13 mouse cellular contexts compared by ENCODE assay signal in the genomic region with DNA sequence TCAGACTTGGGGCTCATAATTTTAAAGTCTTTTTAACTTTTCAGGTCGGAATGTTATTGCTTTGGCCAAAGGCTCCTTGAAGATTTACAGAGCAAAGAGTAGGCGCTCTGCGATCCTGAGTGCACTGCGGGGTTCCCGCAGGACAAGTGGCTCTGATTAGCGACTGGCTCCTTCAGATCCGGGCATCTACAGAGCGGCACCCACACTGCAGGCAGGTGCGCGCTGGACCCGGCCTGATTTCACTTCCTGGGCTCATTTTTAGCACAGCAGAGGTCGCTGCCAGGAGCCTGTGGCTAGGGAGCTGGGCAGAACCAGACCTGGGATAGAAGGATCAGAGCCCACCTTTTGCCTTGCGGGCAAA.
DNase-seq lines count a peak whose midpoint lies in the region; ATAC-seq and TF ChIP-seq lines count a peak whose summit lies in the region.
"Had no signal": no experiment of that assay in that cellular context is flagged by ENCODE, and none has a peak within 500 bp of the region (broad histone marks: within the 10 kb centered on the region; RNA-seq: fewer than 3 reads in every experiment).

No protein-coding gene starts in this region.

- H3K9me3 ChIP-seq in heart, embryonic 11.5 days (replicated peaks; ENCODE audit: control insufficient read depth, low read length), result no peaks in the 10 kb centered on the region
- no peaks in the 10 kb centered on the region for H3K9me3 ChIP-seq in lung, embryonic 14.5 days (ENCODE audit: low read depth, low read length)
- no peaks in the 10 kb centered on the region for H3K9me3 ChIP-seq in forebrain, embryonic 16.5 days (ENCODE audit: control insufficient read depth, low read length)
- H3K9me3 ChIP-seq in midbrain, embryonic 16.5 days (replicated peaks; ENCODE audit: control insufficient read depth, low read length, poor library complexity, severe bottlenecking), result no peaks in the 10 kb centered on the region
- H3K9me3 ChIP-seq: embryonic facial prominence, embryonic 13.5 days had no signal

- intact Hi-C loops in heart, postnatal 14 days (cut with DNase I), result no loop called here

- no peaks in the 10 kb centered on the region for H3K36me3 ChIP-seq in heart, embryonic 11.5 days (ENCODE audit: control insufficient read depth, insufficient read depth, low read length)
- no peaks in the 10 kb centered on the region for H3K36me3 ChIP-seq in lung, embryonic 14.5 days (ENCODE audit: insufficient read depth)
- no peaks in the 10 kb centered on the region for H3K36me3 ChIP-seq in forebrain, embryonic 16.5 days (ENCODE audit: control insufficient read depth, insufficient read depth)
- no peaks in the 10 kb centered on the region for H3K36me3 ChIP-seq in midbrain, embryonic 16.5 days (ENCODE audit: control insufficient read depth, insufficient read depth, low read length)
- H3K36me3 ChIP-seq: embryonic facial prominence, embryonic 13.5 days had no signal

- TF ChIP-seq CTCF in lung, embryonic 14.5 days (IDR thresholded peaks at IDR 0.05; ENCODE audit: low read depth), result no peak
- TF ChIP-seq CTCF in lung, adult 2 months (IDR thresholded peaks at IDR 0.05; ENCODE audit: insufficient read depth, low read length), result no peak

- H3K9ac ChIP-seq in heart, embryonic 11.5 days (ENCODE audit: low read depth, low read length), result no peak overlapping the region
- 0 out of 2 replicates have a peak overlapping the region, but pooled peaks have one; percentile 9 for H3K9ac ChIP-seq in lung, embryonic 14.5 days
- no peak overlapping the region for H3K9ac ChIP-seq in forebrain, embryonic 16.5 days (replicated peaks; ENCODE audit: low read depth, low read length)
- no peak overlapping the region for H3K9ac ChIP-seq in midbrain, embryonic 16.5 days (ENCODE audit: low read depth, low read length)
- H3K9ac ChIP-seq: embryonic facial prominence, embryonic 13.5 days had no signal

- WGBS in heart, embryonic 11.5 days (ENCODE audit: insufficient replicate concordance), result 16% methylated on average over 13 of the region's 13 CpGs
- WGBS in lung, embryonic 14.5 days, result 17% methylated on average over 13 of the region's 13 CpGs
- WGBS in lung, adult 2 months, result 21% methylated on average over 13 of the region's 13 CpGs
- WGBS in forebrain, embryonic 16.5 days, result 13% methylated on average over 13 of the region's 13 CpGs
- 15% methylated on average over 13 of the region's 13 CpGs for WGBS in midbrain, embryonic 16.5 days

- TF ChIP-seq POLR2A in lung, adult 2 months (IDR thresholded peaks at IDR 0.05; ENCODE audit: borderline replicate concordance, extremely low read depth, low read depth, low read length), result no peak

- H3K27me3 ChIP-seq in heart, embryonic 11.5 days (ENCODE audit: control insufficient read depth, insufficient read depth, low read length), result peaks cover 3% of the 10 kb centered on the region; the same call in 1 of the 2 replicates
- no peaks in the 10 kb centered on the region for H3K27me3 ChIP-seq in lung, embryonic 14.5 days (ENCODE audit: insufficient read depth, low read length)
- H3K27me3 ChIP-seq in forebrain, embryonic 16.5 days (replicated peaks; ENCODE audit: control insufficient read depth, insufficient read depth, low read length), result no peaks in the 10 kb centered on the region
- no peaks in the 10 kb centered on the region; the same call in 1 of the 2 replicates for H3K27me3 ChIP-seq in midbrain, embryonic 16.5 days (ENCODE audit: control insufficient read depth, insufficient read depth, low read depth, low read length)

- no peaks in the 10 kb centered on the region for H3K4me1 ChIP-seq in heart, embryonic 11.5 days (ENCODE audit: control insufficient read depth, insufficient read depth, low read length)
- no peaks in the 10 kb centered on the region for H3K4me1 ChIP-seq in lung, embryonic 14.5 days (ENCODE audit: insufficient read depth)
- H3K4me1 ChIP-seq in lung, adult 2 months (ENCODE audit: control insufficient read depth, insufficient read depth, low read length), result no peaks in the 10 kb centered on the region
- H3K4me1 ChIP-seq in forebrain, embryonic 16.5 days (replicated peaks; ENCODE audit: control insufficient read depth, insufficient read depth, low read length), result 0 out of 2 replicates have a peak, but pooled peaks cover 4% of the 10 kb centered on the region
- H3K4me1 ChIP-seq in midbrain, embryonic 16.5 days (ENCODE audit: control insufficient read depth, insufficient read depth, low read length), result 0 out of 2 replicates have a peak, but pooled peaks cover 5% of the 10 kb centered on the region
- H3K4me1 ChIP-seq: embryonic facial prominence, embryonic 13.5 days had no signal

- ATAC-seq in heart, embryonic 11.5 days (replicated peaks; ENCODE audit: insufficient number of reproducible peaks, low FRiP score, low TSS enrichment), result no peak
- ATAC-seq in lung, embryonic 14.5 days (ENCODE audit: insufficient read depth), result no peak
- no peak for ATAC-seq in forebrain, embryonic 16.5 days
- ATAC-seq in midbrain, embryonic 16.5 days, result no peak

- no peak for DNase-seq in heart, postnatal 14 days
- DNase-seq in lung, embryonic 14.5 days, result no peak
- DNase-seq in lung, adult 2 months, result no peak
- no peak for DNase-seq in urinary bladder, postnatal 10 days (ENCODE audit: low spot score)
- no peak for DNase-seq in ovary, postnatal 14 days (ENCODE audit: low spot score)
- DNase-seq: adrenal gland, postnatal 25 days; B cell, adult 2 months; thymus, postnatal 14 days had no signal

- H3K4me3 ChIP-seq in heart, embryonic 11.5 days (ENCODE audit: low read depth, low read length), result no peak overlapping the region
- H3K4me3 ChIP-seq in lung, embryonic 14.5 days (ENCODE audit: low read depth, low read length), result no peak overlapping the region
- H3K4me3 ChIP-seq in lung, adult 2 months (replicated peaks; ENCODE audit: extremely low read depth, low read depth, low read length), result no peak overlapping the region
- H3K4me3 ChIP-seq in forebrain, embryonic 16.5 days (replicated peaks; ENCODE audit: low read length), result no peak overlapping the region
- no peak overlapping the region for H3K4me3 ChIP-seq in midbrain, embryonic 16.5 days (ENCODE audit: low read depth, low read length)
- H3K4me3 ChIP-seq: embryonic facial prominence, embryonic 13.5 days had no signal

- H3K27ac ChIP-seq in heart, embryonic 11.5 days (ENCODE audit: low read depth, low read length), result no peak overlapping the region
- H3K27ac ChIP-seq in lung, embryonic 14.5 days (ENCODE audit: low read depth), result no peak overlapping the region
- H3K27ac ChIP-seq in forebrain, embryonic 16.5 days (ENCODE audit: low read length), result no peak overlapping the region
- no peak overlapping the region for H3K27ac ChIP-seq in midbrain, embryonic 16.5 days (ENCODE audit: low read length)
- H3K27ac ChIP-seq: embryonic facial prominence, embryonic 13.5 days; macrophage had no signal

- peak overlapping the region; percentile 23 for H3K4me2 ChIP-seq in heart, embryonic 11.5 days
- H3K4me2 ChIP-seq in lung, embryonic 14.5 days, result peak overlapping the region; percentile 44
- peak overlapping the region; percentile 13 for H3K4me2 ChIP-seq in forebrain, embryonic 16.5 days (ENCODE audit: low read length)
- H3K4me2 ChIP-seq in midbrain, embryonic 16.5 days (ENCODE audit: low read length), result peak overlapping the region; percentile 18
- H3K4me2 ChIP-seq: embryonic facial prominence, embryonic 13.5 days had no signal
